Mouse (Mus musculus) gastrocnemius, adult 2 months (tissue): ENCODE measurements around the gene Bcl11b. TPM values are rescaled to one million over a fixed set of nuclear protein-coding genes. Genes with fewer than 3 reads are reported as not detected.

Experiments
- DNase-seq: peaks from one replicate; pipeline ENCODE4 v3.0.0; 2022
- H3K27ac ChIP-seq: fragments of 200-600 bp; 2 replicates; pipeline ENCODE4 v1.8.1; 2022; ENCODE audit warnings: mild to moderate bottlenecking
- H3K4me3 ChIP-seq: fragments of 200-600 bp; 2 replicates; pipeline ENCODE4 v1.8.1; 2022; ENCODE audit warnings: mild to moderate bottlenecking, moderate library complexity
- CTCF ChIP-seq: fragments of 200-600 bp; IDR thresholded peaks from 2 replicates; pipeline ENCODE4 v1.8.1; 2022; ENCODE audit warnings: antibody characterized with exemption, mild to moderate bottlenecking, moderate library complexity
- intact Hi-C: fragments of 180-260 bp; cut with DNase I; formaldehyde crosslinking; loops from one replicate; pipeline ENCODE4 v1.15.1; 2025
- total RNA-seq, 2 experiments: library from RNA; stranded (reverse); gene quantifications; 2 replicates each; pipeline ENCODE4 v1.2.3; 2021

The Bcl11b gene
- total RNA-seq, 2 experiments from 2014 or later = 0.11 TPM; not detected in 1

GRCm38 (mm10) chr12:108005488-108005800 is 2.0 kb upstream of the Bcl11b start:
- intact Hi-C loops = no loop called here
- TF ChIP-seq CTCF = no peak

GRCm38 (mm10) chr12:108004701-108005487 is 1.5 kb upstream of the Bcl11b start:
- Histone ChIP-seq H3K4me3 (no peak overlapping the region), H3K27ac (no peak overlapping the region)
- intact Hi-C loops = no loop called here
- TF ChIP-seq CTCF = no peak
- DNase-seq = no peak

More at GRCm38 (mm10) chr12:108005488-108005800, 2.0 kb upstream of the Bcl11b start:
- no peak for DNase-seq
- Histone ChIP-seq H3K27ac (no peak overlapping the region), H3K4me3 (no peak overlapping the region)

GRCm38 (mm10) chr12:108003928-108004327 is 526 bp upstream of the Bcl11b start:
- intact Hi-C loops = no loop called here
- DNase-seq = no peak
- peak; percentile 25; the same call in 1 of the 2 replicates for TF ChIP-seq CTCF
- Histone ChIP-seq H3K27ac (no peak overlapping the region), H3K4me3 (peak overlapping the region; percentile 61)

- intact Hi-C loops = no loop called here
- no peak overlapping the region for H3K27ac ChIP-seq
- TF ChIP-seq CTCF = no peak
These were observed 789 bp downstream of the Bcl11b start for GRCm38 (mm10) chr12:108002436-108003189.

GRCm38 (mm10) chr12:108001652-108002340 is 1.6 kb downstream of the Bcl11b start:
- no peak for TF ChIP-seq CTCF
- Histone ChIP-seq H3K4me3 (no peak overlapping the region; the same call in 1 of the 2 replicates), H3K27ac (no peak overlapping the region)
- intact Hi-C loops = no loop called here
- DNase-seq = no peak

More at GRCm38 (mm10) chr12:108002436-108003189, 789 bp downstream of the Bcl11b start:
- H3K4me3 ChIP-seq = peak overlapping the region; percentile 61
- DNase-seq = no peak

GRCm38 (mm10) chr12:108000715-108001080 is 2.7 kb downstream of the Bcl11b start:
- no peak overlapping the region for H3K4me3 ChIP-seq

GRCm38 (mm10) chr12:107999751-108000714 is 3.4 kb downstream of the Bcl11b start:
- Histone ChIP-seq H3K27ac (no peak overlapping the region), H3K4me3 (no peak overlapping the region)
- TF ChIP-seq CTCF = no peak
- intact Hi-C loops = no loop called here
- no peak for DNase-seq

More at GRCm38 (mm10) chr12:108000715-108001080, 2.7 kb downstream of the Bcl11b start:
- TF ChIP-seq CTCF = no peak
- no peak for DNase-seq
- H3K27ac ChIP-seq = no peak overlapping the region
- intact Hi-C loops = no loop called here

- Histone ChIP-seq H3K27ac (no peak overlapping the region), H3K4me3 (no peak overlapping the region)
- no peak; the same call in 1 of the 2 replicates for TF ChIP-seq CTCF
- peak; percentile 81 for DNase-seq
- intact Hi-C loops = no loop called here
These were observed 4.7 kb downstream of the Bcl11b start for GRCm38 (mm10) chr12:107998746-107999145.

- H3K27ac ChIP-seq = no peak overlapping the region
- no peak for DNase-seq
- TF ChIP-seq CTCF = no peak
- no peak overlapping the region for H3K4me3 ChIP-seq
- intact Hi-C loops = no loop called here
These were observed 5.5 kb downstream of the Bcl11b start for GRCm38 (mm10) chr12:107997901-107998300.

- no peak for DNase-seq
- no peak overlapping the region for H3K27ac ChIP-seq
- TF ChIP-seq CTCF = no peak
- intact Hi-C loops = no loop called here
- no peak overlapping the region for H3K4me3 ChIP-seq
These were observed 6.2 kb downstream of the Bcl11b start for GRCm38 (mm10) chr12:107997241-107997640.

GRCm38 (mm10) chr12:107996773-107997172 is 6.6 kb downstream of the Bcl11b start:
- intact Hi-C loops = no loop called here
- no peak overlapping the region for H3K4me3 ChIP-seq
- no peak overlapping the region for H3K27ac ChIP-seq
- no peak for TF ChIP-seq CTCF
- no peak for DNase-seq

- DNase-seq = no peak
- Histone ChIP-seq H3K27ac (no peak overlapping the region), H3K4me3 (no peak overlapping the region)
- intact Hi-C loops = no loop called here
- no peak for TF ChIP-seq CTCF
These were observed 7.2 kb downstream of the Bcl11b start for GRCm38 (mm10) chr12:107996216-107996615.
